Mouse (Mus musculus) spleen, adult 10 weeks (tissue): ENCODE data around the gene Tyms. TPM values are rescaled to one million over a fixed set of nuclear protein-coding genes. Genes with fewer than 3 reads are reported as not detected.

Experiments used
- polyA plus RNA-seq: library from polyadenylated mRNA; stranded (reverse); fragments of 350-450 nt; fragmentation: Illumina TruSeq; extraction: RNeasy Lipid Tissue Mini Kit (QIAGEN cat#74804); gene quantifications from one replicate; pipeline ENCODE4 v1.2.3, GENCODE M21; 2015; ENCODE audit warnings: low replicate concordance; ENCODE audit not compliant: insufficient read depth

Gene Tyms
- polyA plus RNA-seq = 28.2 TPM

GRCm38 (mm10) chr5:30072825-30073821, at the start of gene Tyms:
Gene Tyms (minus strand): TSS chr5:30073617.

GRCm38 (mm10) chr5:30105668-30106300, 32.4 kb upstream of the Tyms start, which contains the start of gene 3110082J24Rik:
Gene 3110082J24Rik (minus strand): TSS chr5:30106086.

GRCm38 (mm10) chr5:30104841-30105667, 31.6 kb upstream of the Tyms start, which contains the start of gene Garem2:
Gene Garem2 (plus strand): TSS chr5:30105161.

GRCm38 (mm10) chr5:30012726-30013503, 60.5 kb downstream of the Tyms start, which contains the start of gene Il6:
Gene Il6 (plus strand): TSS chr5:30013114.

Other genes starting within 250 kb of the Tyms start
- gene Il6, start 60.5 kb downstream of the Tyms start, polyA plus RNA-seq = 1.1 TPM
- gene Garem2, start 31.5 kb upstream of the Tyms start, polyA plus RNA-seq = not detected
- gene 3110082J24Rik, start 32.5 kb upstream of the Tyms start, polyA plus RNA-seq = not detected
- 119 TPM for gene Hadha, start 81.5 kb upstream of the Tyms start, polyA plus RNA-seq
- gene Hadhb, start 81.6 kb upstream of the Tyms start, polyA plus RNA-seq = 115 TPM
- gene Adgrf3, start 132.1 kb upstream of the Tyms start, polyA plus RNA-seq = 0.39 TPM
- 19.7 TPM for gene Selenoi, start 159.0 kb upstream of the Tyms start, polyA plus RNA-seq
- gene Drc1, start 207.8 kb upstream of the Tyms start, polyA plus RNA-seq = 4.0 TPM